Mouse (Mus musculus) thymus, adult 2 months (tissue): Measurements from ENCODE around the gene Mgat3. TPM values are rescaled to one million over a fixed set of nuclear protein-coding genes. Genes with fewer than 3 reads are reported as not detected.
A peak's percentile ranks its signal among the peaks of the same experiment; 100 is the strongest.

Experiments
- DNase-seq: peaks from one replicate; pipeline ENCODE4 v3.0.0; 2021
- H3K27ac ChIP-seq: fragments of 200-500 bp; 2 replicates; pipeline ENCODE4 v1.5.1; 2012; ENCODE audit warnings: low read length, control low read depth; ENCODE audit not compliant: control insufficient read depth, insufficient read depth
- H3K27me3 ChIP-seq: fragments of 200-500 bp; 2 replicates; pipeline ENCODE4 v1.6.1; 2012; ENCODE audit warnings: mild to moderate bottlenecking, low read length, moderate library complexity, mixed read lengths; ENCODE audit not compliant: control insufficient read depth, insufficient read depth
- H3K36me3 ChIP-seq: fragments of 200-500 bp; 2 replicates; pipeline ENCODE4 v1.6.1; 2012; ENCODE audit warnings: mild to moderate bottlenecking, low read length, moderate library complexity; ENCODE audit not compliant: control insufficient read depth, insufficient read depth
- H3K4me1 ChIP-seq: fragments of 200-500 bp; replicated peaks from 2 replicates; pipeline ENCODE4 v1.6.1; 2012; ENCODE audit warnings: low read length; ENCODE audit not compliant: control insufficient read depth, insufficient read depth
- H3K4me3 ChIP-seq: fragments of 200-500 bp; 2 replicates; pipeline ENCODE4 v1.5.1; 2012; ENCODE audit warnings: mild to moderate bottlenecking, low read length, control low read depth, moderate library complexity; ENCODE audit not compliant: control insufficient read depth, insufficient read depth
- CTCF ChIP-seq: fragments of 200-500 bp; IDR thresholded peaks from 2 replicates; pipeline ENCODE4 v1.5.1; 2012; ENCODE audit warnings: mild to moderate bottlenecking, control low read depth, low read length, moderate library complexity, borderline replicate concordance; ENCODE audit not compliant: control insufficient read depth, poor library complexity, insufficient read depth; ENCODE audit errors: extremely low read depth
- POLR2A ChIP-seq: fragments of 200-500 bp; IDR thresholded peaks from 2 replicates; pipeline ENCODE4 v1.6.1; 2012; ENCODE audit warnings: mild to moderate bottlenecking, low read length, control low read depth, moderate library complexity; ENCODE audit not compliant: control insufficient read depth, poor library complexity, insufficient read depth; ENCODE audit errors: extremely low read depth
- WGBS: fragments of 180-500 bp; shearing (Covaris S2); methylation state at CpG from one replicate; pipeline ENCODE4 v1.1.7; 2018; 5-methylcytosine and 5-hydroxymethylcytosine counted together
- polyA plus RNA-seq: library from polyadenylated mRNA; depleted of rRNA; stranded (reverse); fragments of >200 nt; gene quantifications from 2 replicates; pipeline ENCODE4 v1.2.3, GENCODE M21; 2012

Mgat3 gene
- polyA plus RNA-seq, 1 experiment, result 20.3 TPM

GRCm38 (mm10) chr15:80147511-80147910, 26.0 kb upstream of the Mgat3 start:
- TF ChIP-seq POLR2A, result no peak
- no peak for TF ChIP-seq CTCF
- no peak for DNase-seq
- peak overlapping the region; percentile 50; the same call in 1 of the 2 replicates for H3K27ac ChIP-seq
- 95% methylated on average over 5 of the region's 5 CpGs for WGBS
- H3K4me3 ChIP-seq, result no peak overlapping the region
- H3K4me1 ChIP-seq, result peaks cover 43% of the 10 kb centered on the region
- peaks cover 4% of the 10 kb centered on the region; the same call in 1 of the 2 replicates for H3K36me3 ChIP-seq
- H3K27me3 ChIP-seq, result no peaks in the 10 kb centered on the region

- TF ChIP-seq CTCF (no peak), POLR2A (no peak)
- peaks cover 13% of the 10 kb centered on the region; the same call in 1 of the 2 replicates for H3K36me3 ChIP-seq
- peak; percentile 52 for DNase-seq
- H3K27me3 ChIP-seq, result no peaks in the 10 kb centered on the region
- H3K4me3 ChIP-seq, result peak overlapping the region; percentile 51
- peaks cover 43% of the 10 kb centered on the region for H3K4me1 ChIP-seq
- H3K27ac ChIP-seq, result peak overlapping the region; percentile 79
- 16% methylated on average over 8 of the region's 8 CpGs for whole genome bisulfite sequencing
Measured at GRCm38 (mm10) chr15:80148565-80148964, 25.0 kb upstream of the Mgat3 start.

DNA sequence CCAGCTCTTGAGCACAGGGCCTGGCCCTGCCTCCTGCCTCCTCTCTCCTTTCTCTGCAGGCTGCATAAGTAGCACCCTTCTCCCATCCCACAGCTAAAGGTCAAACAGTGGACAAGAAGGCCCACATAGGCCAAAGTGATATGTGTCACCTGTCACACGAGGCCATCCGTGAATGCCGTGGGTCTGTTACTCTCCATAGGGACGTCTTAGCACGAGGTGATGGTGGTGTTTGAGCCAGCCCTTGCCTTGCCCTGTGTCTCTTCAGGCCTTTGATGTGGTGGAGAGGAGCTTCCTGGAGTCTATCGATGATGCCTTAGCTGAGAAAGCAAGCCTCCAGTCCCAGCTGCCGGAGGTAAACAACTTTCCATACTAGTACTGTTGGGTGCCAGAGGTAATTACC, 24.0 kb upstream of the Mgat3 start:
- peak; percentile 50 for DNase-seq
- TF ChIP-seq CTCF (no peak), POLR2A (no peak)
- Histone ChIP-seq H3K4me1 (peaks cover 43% of the 10 kb centered on the region), H3K4me3 (peak overlapping the region; percentile 51), H3K27ac (peak overlapping the region; percentile 79), H3K36me3 (peaks cover 20% of the 10 kb centered on the region), H3K27me3 (no peaks in the 10 kb centered on the region)
- 8% methylated on average over 7 of the region's 7 CpGs for WGBS

- Histone ChIP-seq H3K27me3 (no peaks in the 10 kb centered on the region), H3K4me1 (peaks cover 25% of the 10 kb centered on the region), H3K36me3 (peaks cover 44% of the 10 kb centered on the region), H3K27ac (no peak overlapping the region), H3K4me3 (no peak overlapping the region)
- no peak for TF ChIP-seq POLR2A
- no peak for TF ChIP-seq CTCF
- 89% methylated on average over 10 of the region's 10 CpGs for WGBS
- no peak for DNase-seq
Measured at GRCm38 (mm10) chr15:80152663-80153062, 20.9 kb upstream of the Mgat3 start.

- no peak overlapping the region for H3K4me3 ChIP-seq
- H3K27me3 ChIP-seq, result no peaks in the 10 kb centered on the region
- H3K27ac ChIP-seq, result no peak overlapping the region
- peaks cover 55% of the 10 kb centered on the region for H3K36me3 ChIP-seq
- no peak for DNase-seq
- H3K4me1 ChIP-seq, result peaks cover 16% of the 10 kb centered on the region
- 97% methylated on average over 11 of the region's 11 CpGs for WGBS
- no peak for TF ChIP-seq CTCF
- TF ChIP-seq POLR2A, result no peak
Measured at GRCm38 (mm10) chr15:80153757-80154156, 19.8 kb upstream of the Mgat3 start.

DNA sequence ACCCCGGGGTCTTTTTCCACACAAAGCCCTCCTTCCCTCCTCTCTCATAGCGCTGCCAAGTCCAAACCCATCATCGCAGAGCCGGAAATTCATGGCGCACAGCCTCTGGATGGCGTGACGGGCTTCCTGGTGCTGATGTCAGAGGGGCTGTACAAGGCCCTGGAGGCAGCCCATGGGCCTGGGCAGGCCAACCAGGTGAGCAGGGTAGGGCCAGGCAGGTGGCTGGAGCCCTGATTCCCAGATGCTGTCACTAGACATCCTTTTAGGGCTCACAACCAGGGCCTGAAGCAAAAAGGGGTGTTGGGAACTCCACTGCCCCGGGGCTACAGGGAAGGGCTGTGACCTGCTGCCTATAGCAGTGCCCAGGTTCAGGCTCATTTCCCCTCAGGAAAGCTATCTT, 17.8 kb upstream of the Mgat3 start:
- no peaks in the 10 kb centered on the region for H3K27me3 ChIP-seq
- no peak for DNase-seq
- H3K4me3 ChIP-seq, result no peak overlapping the region
- H3K36me3 ChIP-seq, result peaks cover 74% of the 10 kb centered on the region
- TF ChIP-seq CTCF (no peak), POLR2A (no peak)
- H3K27ac ChIP-seq, result no peak overlapping the region
- WGBS, result 99% methylated on average over 8 of the region's 8 CpGs
- no peaks in the 10 kb centered on the region for H3K4me1 ChIP-seq
